Mouse (Mus musculus): ENCODE measurements at regions not wholly inside any gene's neighbourhood (a gene's known extent, or its start where the extent isn't known, plus 50 kb on each side); places are given as distances from the start of the nearest gene placed in this dataset.

GRCm38 (mm10) chr16:76865731-76866464 is 147.6 kb upstream of the Usp25 start:
- no peaks in the 10 kb centered on the region for H3K36me3 ChIP-seq (ENCODE audit: control insufficient read depth, insufficient read depth, low read length)
- no peaks in the 10 kb centered on the region for H3K4me1 ChIP-seq (ENCODE audit: control insufficient read depth, insufficient read depth, low read length)
- H3K27me3 ChIP-seq (ENCODE audit: control insufficient read depth, insufficient read depth, low read length), result no peaks in the 10 kb centered on the region
- H3K9me3 ChIP-seq (ENCODE audit: control insufficient read depth, low read depth, low read length), result no peaks in the 10 kb centered on the region
- 29% methylated on average over 7 of the region's 12 CpGs for WGBS
- ATAC-seq (ENCODE audit: insufficient number of reproducible peaks, insufficient read depth, low FRiP score, low read depth), result peak; percentile 56; the same call in 1 of the 2 replicates
- H3K9ac ChIP-seq (replicated peaks; ENCODE audit: low read depth, low read length), result no peak overlapping the region
- H3K27ac ChIP-seq (ENCODE audit: low read length), result no peak overlapping the region
- no peak overlapping the region for H3K4me3 ChIP-seq (ENCODE audit: low read depth, low read length)
- H3K4me2 ChIP-seq (replicated peaks; ENCODE audit: low read depth, low read length), result peak overlapping the region; percentile 33

- H3K4me2 ChIP-seq (replicated peaks; ENCODE audit: low read depth, low read length), result no peak overlapping the region
- no peaks in the 10 kb centered on the region for H3K9me3 ChIP-seq (ENCODE audit: control insufficient read depth, low read depth, low read length)
- H3K4me3 ChIP-seq (ENCODE audit: low read depth, low read length), result no peak overlapping the region
- H3K36me3 ChIP-seq (ENCODE audit: control insufficient read depth, insufficient read depth, low read length), result no peaks in the 10 kb centered on the region
- H3K9ac ChIP-seq (replicated peaks; ENCODE audit: low read depth, low read length), result no peak overlapping the region
- H3K4me1 ChIP-seq (ENCODE audit: control insufficient read depth, insufficient read depth, low read length), result no peaks in the 10 kb centered on the region
- WGBS, result 92% methylated on average over 3 of the region's 3 CpGs
- no peaks in the 10 kb centered on the region for H3K27me3 ChIP-seq (ENCODE audit: control insufficient read depth, insufficient read depth, low read length)
- no peak for ATAC-seq (ENCODE audit: insufficient number of reproducible peaks, insufficient read depth, low FRiP score, low read depth)
- H3K27ac ChIP-seq (ENCODE audit: low read length), result no peak overlapping the region
Measured at GRCm38 (mm10) chr16:76864392-76864791, 149.1 kb upstream of the Usp25 start.

GRCm38 (mm10) chr16:76855797-76856196 is 157.7 kb upstream of the Usp25 start:
- Histone ChIP-seq H3K4me3 (ENCODE audit: low read depth, low read length) (no peak overlapping the region), H3K9ac (replicated peaks; ENCODE audit: low read depth, low read length) (no peak overlapping the region), H3K4me1 (ENCODE audit: control insufficient read depth, insufficient read depth, low read length) (no peaks in the 10 kb centered on the region), H3K4me2 (replicated peaks; ENCODE audit: low read depth, low read length) (no peak overlapping the region), H3K36me3 (ENCODE audit: control insufficient read depth, insufficient read depth, low read length) (no peaks in the 10 kb centered on the region), H3K9me3 (ENCODE audit: control insufficient read depth, low read depth, low read length) (no peaks in the 10 kb centered on the region), H3K27me3 (ENCODE audit: control insufficient read depth, insufficient read depth, low read length) (no peaks in the 10 kb centered on the region), H3K27ac (ENCODE audit: low read length) (no peak overlapping the region)
- 79% methylated on average over 2 of the region's 2 CpGs for WGBS
- ATAC-seq (ENCODE audit: insufficient number of reproducible peaks, insufficient read depth, low FRiP score, low read depth), result no peak

DNA sequence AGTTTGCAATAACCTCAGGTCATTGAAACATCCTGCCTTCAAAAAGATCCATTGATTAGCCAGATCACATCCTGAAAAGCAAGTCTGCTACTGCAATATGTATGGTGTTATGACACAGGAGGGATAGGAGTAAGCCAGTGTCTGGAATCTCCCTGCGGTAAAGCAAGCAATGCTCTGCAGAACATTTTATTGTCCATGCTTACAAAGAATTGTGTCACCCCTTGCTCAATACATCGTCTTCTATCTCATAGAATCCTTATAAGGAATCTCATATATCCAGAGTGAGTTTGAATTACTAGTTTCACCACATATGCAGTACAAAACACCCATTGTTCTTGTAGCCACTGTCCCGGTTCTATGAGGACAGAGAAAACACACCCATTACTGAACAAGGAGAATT is 162.1 kb upstream of the Usp25 start:
- no peak for ATAC-seq (ENCODE audit: insufficient number of reproducible peaks, insufficient read depth, low FRiP score, low read depth)
- Histone ChIP-seq H3K9ac (replicated peaks; ENCODE audit: low read depth, low read length) (no peak overlapping the region), H3K27ac (ENCODE audit: low read length) (no peak overlapping the region), H3K9me3 (ENCODE audit: control insufficient read depth, low read depth, low read length) (no peaks in the 10 kb centered on the region), H3K4me1 (ENCODE audit: control insufficient read depth, insufficient read depth, low read length) (no peaks in the 10 kb centered on the region), H3K4me3 (ENCODE audit: low read depth, low read length) (no peak overlapping the region), H3K27me3 (ENCODE audit: control insufficient read depth, insufficient read depth, low read length) (no peaks in the 10 kb centered on the region), H3K4me2 (replicated peaks; ENCODE audit: low read depth, low read length) (no peak overlapping the region), H3K36me3 (ENCODE audit: control insufficient read depth, insufficient read depth, low read length) (no peaks in the 10 kb centered on the region)
- 69% methylated on average over 3 of the region's 3 CpGs for WGBS

- Histone ChIP-seq H3K27me3 (ENCODE audit: control insufficient read depth, insufficient read depth, low read length) (no peaks in the 10 kb centered on the region), H3K4me3 (ENCODE audit: low read depth, low read length) (no peak overlapping the region), H3K4me1 (ENCODE audit: control insufficient read depth, insufficient read depth, low read length) (no peaks in the 10 kb centered on the region), H3K27ac (ENCODE audit: low read length) (no peak overlapping the region), H3K36me3 (ENCODE audit: control insufficient read depth, insufficient read depth, low read length) (no peaks in the 10 kb centered on the region), H3K9me3 (ENCODE audit: control insufficient read depth, low read depth, low read length) (no peaks in the 10 kb centered on the region), H3K4me2 (replicated peaks; ENCODE audit: low read depth, low read length) (no peak overlapping the region), H3K9ac (replicated peaks; ENCODE audit: low read depth, low read length) (no peak overlapping the region)
- no peak for ATAC-seq (ENCODE audit: insufficient number of reproducible peaks, insufficient read depth, low FRiP score, low read depth)
- WGBS, result 89% methylated on average over 4 of the region's 4 CpGs
Measured at GRCm38 (mm10) chr16:76837450-76837849, 176.1 kb upstream of the Usp25 start.

DNA sequence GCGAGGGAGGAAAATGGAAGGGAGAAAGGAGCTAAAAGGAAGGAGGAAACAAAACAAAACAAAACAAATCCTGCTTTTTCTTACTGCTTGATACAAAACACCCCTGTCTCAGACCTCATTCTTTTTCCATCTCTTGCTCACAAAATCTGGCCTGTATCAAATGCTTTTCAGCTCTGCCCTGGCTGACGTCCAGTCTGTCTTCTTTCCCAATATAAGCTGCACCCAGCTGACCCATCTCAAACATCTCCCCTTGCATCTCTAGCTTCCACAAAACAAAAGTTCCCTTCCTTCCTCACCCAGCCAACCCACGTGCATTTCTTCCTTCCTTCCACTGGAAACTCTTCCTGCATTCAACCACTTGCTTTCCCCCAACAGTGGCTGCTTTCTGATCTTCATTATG is 183.1 kb upstream of the Usp25 start:
- H3K27ac ChIP-seq (ENCODE audit: low read length), result peak overlapping the region; percentile 58; the same call in 1 of the 2 replicates
- no peaks in the 10 kb centered on the region for H3K4me1 ChIP-seq (ENCODE audit: control insufficient read depth, insufficient read depth, low read length)
- WGBS, result 27% methylated on average over 3 of the region's 3 CpGs
- no peak overlapping the region for H3K4me3 ChIP-seq (ENCODE audit: low read depth, low read length)
- no peaks in the 10 kb centered on the region for H3K9me3 ChIP-seq (ENCODE audit: control insufficient read depth, low read depth, low read length)
- no peaks in the 10 kb centered on the region for H3K27me3 ChIP-seq (ENCODE audit: control insufficient read depth, insufficient read depth, low read length)
- H3K9ac ChIP-seq (replicated peaks; ENCODE audit: low read depth, low read length), result no peak overlapping the region
- ATAC-seq (ENCODE audit: insufficient number of reproducible peaks, insufficient read depth, low FRiP score, low read depth), result no peak
- H3K36me3 ChIP-seq (ENCODE audit: control insufficient read depth, insufficient read depth, low read length), result no peaks in the 10 kb centered on the region
- H3K4me2 ChIP-seq (replicated peaks; ENCODE audit: low read depth, low read length), result no peak overlapping the region

DNA sequence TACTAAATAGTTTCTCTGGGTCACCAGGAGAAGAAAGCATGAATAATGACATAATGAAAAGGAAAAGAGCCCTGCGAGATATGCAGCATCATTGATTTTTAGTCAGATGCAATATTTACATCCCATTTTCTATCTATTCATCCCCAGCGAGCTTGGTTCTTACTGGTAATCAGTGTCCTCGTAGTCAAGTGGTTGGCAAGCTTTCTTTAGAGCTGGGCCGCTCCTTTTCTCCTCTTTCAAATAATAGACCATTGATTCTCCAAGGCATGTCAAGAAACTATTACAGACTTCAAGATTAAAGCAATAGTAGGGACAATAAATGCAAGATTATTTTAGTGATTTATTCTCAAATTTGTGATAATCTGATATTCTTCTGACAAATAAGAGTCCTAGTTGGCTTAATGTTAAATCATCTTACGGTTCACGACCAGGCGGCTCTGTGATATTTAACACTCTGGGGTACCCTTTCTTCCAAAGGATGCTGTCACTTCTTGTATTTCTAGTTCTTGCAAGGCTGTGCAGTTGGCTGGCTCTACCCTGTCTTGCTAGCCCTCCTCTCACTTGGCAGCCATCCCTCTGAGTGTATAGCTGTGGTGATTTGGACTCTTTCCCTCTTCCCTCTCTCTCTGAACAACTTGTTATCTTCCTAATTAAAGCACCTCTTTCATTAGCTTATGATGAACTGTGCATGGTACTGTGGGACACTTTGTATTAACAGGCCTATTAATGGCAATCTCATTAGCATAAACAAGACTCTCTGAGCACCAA is 185.6 kb upstream of the Usp25 start:
- Histone ChIP-seq H3K9me3 (ENCODE audit: control insufficient read depth, low read depth, low read length) (no peaks in the 10 kb centered on the region), H3K36me3 (ENCODE audit: control insufficient read depth, insufficient read depth, low read length) (no peaks in the 10 kb centered on the region), H3K4me3 (ENCODE audit: low read depth, low read length) (no peak overlapping the region), H3K27ac (ENCODE audit: low read length) (no peak overlapping the region), H3K27me3 (ENCODE audit: control insufficient read depth, insufficient read depth, low read length) (no peaks in the 10 kb centered on the region), H3K4me2 (replicated peaks; ENCODE audit: low read depth, low read length) (no peak overlapping the region), H3K4me1 (ENCODE audit: control insufficient read depth, insufficient read depth, low read length) (no peaks in the 10 kb centered on the region), H3K9ac (replicated peaks; ENCODE audit: low read depth, low read length) (no peak overlapping the region)
- ATAC-seq (ENCODE audit: insufficient number of reproducible peaks, insufficient read depth, low FRiP score, low read depth), result no peak
- whole genome bisulfite sequencing, result 85% methylated on average over 7 of the region's 7 CpGs

DNA sequence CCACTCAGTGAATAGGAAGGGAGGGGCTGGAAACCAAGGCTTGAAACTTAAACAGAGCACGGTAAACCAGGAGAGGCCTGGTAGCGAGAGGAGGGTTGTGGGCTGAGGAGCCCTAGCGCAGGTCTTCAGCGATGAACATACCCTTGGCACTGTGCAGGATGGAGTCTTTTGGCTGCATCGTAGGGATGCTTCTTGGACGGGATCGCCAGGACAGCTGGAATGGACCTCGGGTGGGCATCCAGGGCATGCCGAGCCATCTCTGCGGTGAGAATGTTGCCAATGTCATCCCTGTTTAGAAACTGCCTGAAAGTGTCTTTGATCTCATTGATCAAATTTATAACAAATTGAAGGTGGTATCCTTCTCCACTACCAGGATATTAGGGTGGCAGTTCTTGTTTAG is 192.2 kb upstream of the Usp25 start:
- H3K9me3 ChIP-seq (ENCODE audit: control insufficient read depth, low read depth, low read length), result no peaks in the 10 kb centered on the region
- H3K27me3 ChIP-seq (ENCODE audit: control insufficient read depth, insufficient read depth, low read length), result no peaks in the 10 kb centered on the region
- ATAC-seq (ENCODE audit: insufficient number of reproducible peaks, insufficient read depth, low FRiP score, low read depth), result no peak
- H3K4me2 ChIP-seq (replicated peaks; ENCODE audit: low read depth, low read length), result no peak overlapping the region
- WGBS, result 90% methylated on average over 10 of the region's 10 CpGs
- H3K4me1 ChIP-seq (ENCODE audit: control insufficient read depth, insufficient read depth, low read length), result no peaks in the 10 kb centered on the region
- H3K9ac ChIP-seq (replicated peaks; ENCODE audit: low read depth, low read length), result no peak overlapping the region
- H3K36me3 ChIP-seq (ENCODE audit: control insufficient read depth, insufficient read depth, low read length), result no peaks in the 10 kb centered on the region
- H3K27ac ChIP-seq (ENCODE audit: low read length), result no peak overlapping the region
- no peak overlapping the region for H3K4me3 ChIP-seq (ENCODE audit: low read depth, low read length)

Measured in stomach, embryonic 14.5 days (tissue).